Mouse (Mus musculus) intestine, embryonic 15.5 days (tissue): ENCODE measurements at regions not wholly inside any gene's neighbourhood (a gene's known extent, or its start where the extent isn't known, plus 50 kb on each side); places are given as distances from the start of the nearest gene placed in this dataset.

Source experiments
- ATAC-seq: fragments of 200-750 bp; cut with Nextera tagmentation; 2 replicates; pipeline ENCODE4 v1.8.0; 2017; ENCODE audit warnings: moderate TSS enrichment, moderate library complexity
- H3K27ac ChIP-seq: fragments of 300-500 bp; sonication (generic); 2 replicates; pipeline ENCODE4 v1.5.1; 2015; ENCODE audit warnings: mild to moderate bottlenecking, inconsistent platforms
- H3K27me3 ChIP-seq: fragments of 300-500 bp; sonication (generic); replicated peaks from 2 replicates; pipeline ENCODE4 v1.6.1; 2015; ENCODE audit warnings: inconsistent platforms
- H3K36me3 ChIP-seq: fragments of 300-500 bp; sonication (generic); 2 replicates; pipeline ENCODE4 v1.6.1; 2015; ENCODE audit warnings: inconsistent platforms
- H3K4me1 ChIP-seq: fragments of 300-500 bp; sonication (generic); replicated peaks from 2 replicates; pipeline ENCODE4 v1.6.1; 2015; ENCODE audit warnings: inconsistent platforms
- H3K4me2 ChIP-seq: fragments of 300-500 bp; sonication (generic); replicated peaks from 2 replicates; pipeline ENCODE4 v1.6.1; 2015; ENCODE audit warnings: mild to moderate bottlenecking, inconsistent platforms
- H3K4me3 ChIP-seq: fragments of 300-500 bp; sonication (generic); replicated peaks from 2 replicates; pipeline ENCODE4 v1.5.1; 2015; ENCODE audit warnings: inconsistent platforms
- H3K9ac ChIP-seq: fragments of 300-500 bp; sonication (generic); 2 replicates; pipeline ENCODE4 v1.6.1; 2015; ENCODE audit warnings: inconsistent platforms
- H3K9me3 ChIP-seq: fragments of 300-500 bp; sonication (generic); 2 replicates; pipeline ENCODE4 v1.6.1; 2016; ENCODE audit warnings: inconsistent platforms
- WGBS: fragments of 180-500 bp; shearing (Covaris S2); methylation state at CpG from one replicate; pipeline ENCODE4 v1.1.7; 2015; 5-methylcytosine and 5-hydroxymethylcytosine counted together

DNA sequence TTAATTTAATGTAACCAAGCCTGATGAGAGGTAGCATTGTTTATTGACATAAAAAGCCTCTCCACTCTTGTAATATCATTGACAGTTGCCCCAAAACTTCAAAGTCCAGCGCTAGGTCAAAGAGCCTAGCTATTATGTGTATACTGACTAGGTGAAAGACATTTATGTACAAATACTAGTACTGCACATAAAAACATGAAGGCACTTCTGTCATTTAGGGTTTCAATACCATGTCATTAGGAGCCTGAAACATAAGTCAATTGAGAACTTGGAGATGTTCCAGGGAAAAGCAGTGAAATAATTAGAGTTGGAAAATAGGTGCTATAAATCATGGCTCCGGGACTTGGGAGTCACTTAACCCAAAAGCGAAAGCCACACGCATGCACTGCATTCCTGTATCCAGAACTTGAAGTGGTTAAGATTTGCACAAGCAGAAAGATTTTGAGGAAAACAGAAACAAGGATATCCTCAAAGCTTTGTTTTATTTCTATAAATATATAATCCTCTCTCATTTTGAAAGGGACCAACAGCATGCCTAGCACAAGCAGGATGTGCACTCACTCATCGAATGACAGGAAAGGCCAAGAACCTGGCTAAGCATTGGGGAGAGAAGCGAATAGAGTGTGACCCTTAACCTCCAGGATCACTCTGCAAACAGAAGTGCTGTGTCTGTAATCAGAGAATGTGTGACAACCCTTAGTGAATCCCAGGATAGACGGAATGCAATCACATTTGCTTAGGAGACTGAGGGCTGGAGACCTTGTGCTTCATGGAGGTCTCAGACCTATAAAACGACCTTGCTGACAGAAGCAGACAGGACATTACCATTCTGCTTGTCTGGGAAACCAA, 176.3 kb upstream of the Crim1 start:
- Histone ChIP-seq H3K4me1 (no peaks in the 10 kb centered on the region), H3K9me3 (no peaks in the 10 kb centered on the region), H3K4me3 (no peak overlapping the region), H3K27ac (no peak overlapping the region), H3K36me3 (no peaks in the 10 kb centered on the region), H3K9ac (no peak overlapping the region), H3K4me2 (no peak overlapping the region), H3K27me3 (no peaks in the 10 kb centered on the region)
- 26% methylated on average over 8 of the region's 8 CpGs for WGBS
- ATAC-seq: no peak

DNA sequence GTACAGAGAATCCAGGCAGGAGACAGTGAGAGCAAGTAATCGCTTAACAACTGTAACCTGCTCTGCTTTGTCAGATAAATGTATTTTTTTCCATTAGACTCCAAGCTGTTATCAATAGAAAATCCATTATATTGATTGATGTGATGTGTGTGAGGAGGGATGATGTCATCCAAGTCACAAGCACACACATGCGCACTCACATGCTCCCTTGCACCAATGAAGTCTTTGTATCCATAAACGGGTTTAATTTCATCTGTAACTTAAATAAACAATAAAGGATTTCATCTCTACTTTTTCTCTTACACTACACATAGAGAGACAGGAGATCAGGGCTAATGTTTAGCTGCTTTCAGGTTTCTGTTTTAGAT, 175.7 kb upstream of the Crim1 start:
- WGBS: 40% methylated on average over 3 of the region's 3 CpGs
- H3K9ac ChIP-seq: no peak overlapping the region
- ATAC-seq: no peak
- no peaks in the 10 kb centered on the region for H3K4me1 ChIP-seq
- no peak overlapping the region for H3K4me3 ChIP-seq
- no peaks in the 10 kb centered on the region for H3K36me3 ChIP-seq
- H3K9me3 ChIP-seq: no peaks in the 10 kb centered on the region
- no peaks in the 10 kb centered on the region for H3K27me3 ChIP-seq
- H3K4me2 ChIP-seq: no peak overlapping the region
- H3K27ac ChIP-seq: no peak overlapping the region

- Histone ChIP-seq H3K27me3 (no peaks in the 10 kb centered on the region), H3K4me3 (no peak overlapping the region), H3K27ac (no peak overlapping the region), H3K4me1 (no peaks in the 10 kb centered on the region), H3K9ac (no peak overlapping the region), H3K36me3 (no peaks in the 10 kb centered on the region), H3K4me2 (no peak overlapping the region), H3K9me3 (no peaks in the 10 kb centered on the region)
- WGBS: 57% methylated on average over 7 of the region's 7 CpGs
- no peak for ATAC-seq
Measured at GRCm38 (mm10) chr17:78025294-78025693, 174.8 kb upstream of the Crim1 start.

DNA sequence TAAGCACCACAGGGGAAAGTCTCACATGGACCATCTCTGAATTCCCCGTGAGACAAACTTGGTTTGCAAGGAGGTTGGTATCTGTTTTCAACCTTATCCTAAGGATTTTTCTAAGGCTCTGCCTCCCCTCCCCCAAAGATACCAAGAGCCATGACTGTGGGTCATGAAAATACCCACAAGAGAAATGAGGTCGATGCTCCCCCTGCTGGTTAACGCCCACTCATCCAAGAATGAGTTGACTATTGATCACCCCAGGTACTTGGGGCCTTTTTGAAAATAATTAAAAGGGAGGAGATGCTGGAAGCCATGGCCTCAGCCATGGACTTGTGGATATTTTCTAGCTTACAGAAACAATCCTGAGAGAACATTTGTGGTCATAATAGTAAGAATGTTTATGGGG, 164.4 kb upstream of the Crim1 start:
- ATAC-seq: no peak
- H3K27ac ChIP-seq: no peak overlapping the region
- WGBS: 85% methylated on average over 3 of the region's 3 CpGs

DNA sequence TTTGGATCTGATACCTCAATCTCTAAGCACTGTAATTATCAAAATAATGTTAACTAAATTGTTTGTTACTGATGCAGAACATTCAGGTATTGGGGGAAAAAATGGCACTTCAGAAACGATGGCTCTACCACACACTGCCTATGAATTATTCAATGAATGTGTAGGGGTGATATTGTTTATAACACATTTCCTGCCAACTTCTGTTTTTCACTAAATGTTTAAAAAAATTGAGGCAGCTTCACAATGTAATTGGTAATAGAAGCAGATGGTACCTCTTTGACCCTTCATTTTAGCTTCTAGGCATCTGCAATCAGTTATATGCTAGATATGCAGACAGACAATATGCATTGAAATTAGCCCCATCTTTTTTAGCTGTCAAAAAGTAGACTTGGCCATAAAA, 159.7 kb upstream of the Crim1 start:
- H3K27me3 ChIP-seq: no peaks in the 10 kb centered on the region
- no peaks in the 10 kb centered on the region for H3K9me3 ChIP-seq
- no peak overlapping the region for H3K4me2 ChIP-seq
- H3K27ac ChIP-seq: no peak overlapping the region
- WGBS: 74% methylated on average over 1 of the region's 1 CpGs
- no peak overlapping the region for H3K4me3 ChIP-seq
- H3K9ac ChIP-seq: no peak overlapping the region
- H3K36me3 ChIP-seq: no peaks in the 10 kb centered on the region
- H3K4me1 ChIP-seq: no peaks in the 10 kb centered on the region
- no peak for ATAC-seq

More for the DNA sequence above, 164.4 kb upstream of the Crim1 start:
- Histone ChIP-seq H3K27me3 (no peaks in the 10 kb centered on the region), H3K9me3 (no peaks in the 10 kb centered on the region), H3K9ac (no peak overlapping the region), H3K36me3 (no peaks in the 10 kb centered on the region), H3K4me3 (no peak overlapping the region), H3K4me2 (no peak overlapping the region), H3K4me1 (no peaks in the 10 kb centered on the region)

DNA sequence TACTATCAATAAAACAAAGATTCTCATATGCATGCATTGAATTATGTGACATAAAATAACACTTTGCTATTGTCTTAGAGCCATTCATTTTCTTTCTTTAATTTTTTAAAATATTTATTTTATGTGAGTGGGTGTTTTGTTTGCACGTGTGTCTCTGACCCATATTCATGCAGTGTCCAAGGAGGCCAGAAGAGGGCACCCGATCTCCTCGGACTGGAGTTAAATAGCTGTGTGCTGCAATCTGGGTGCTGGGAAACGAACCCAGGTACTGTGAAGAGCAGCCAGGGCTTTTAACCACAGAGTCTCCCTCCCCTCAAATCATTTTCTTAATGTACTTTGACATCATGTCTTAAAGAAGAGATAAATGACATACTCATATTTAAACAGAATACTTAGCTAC, 158.8 kb upstream of the Crim1 start:
- no peak overlapping the region for H3K4me3 ChIP-seq
- H3K36me3 ChIP-seq: no peaks in the 10 kb centered on the region
- H3K4me2 ChIP-seq: no peak overlapping the region
- H3K4me1 ChIP-seq: no peaks in the 10 kb centered on the region
- no peak for ATAC-seq
- H3K27ac ChIP-seq: no peak overlapping the region
- no peaks in the 10 kb centered on the region for H3K27me3 ChIP-seq
- no peaks in the 10 kb centered on the region for H3K9me3 ChIP-seq
- WGBS: 79% methylated on average over 4 of the region's 4 CpGs
- H3K9ac ChIP-seq: no peak overlapping the region

DNA sequence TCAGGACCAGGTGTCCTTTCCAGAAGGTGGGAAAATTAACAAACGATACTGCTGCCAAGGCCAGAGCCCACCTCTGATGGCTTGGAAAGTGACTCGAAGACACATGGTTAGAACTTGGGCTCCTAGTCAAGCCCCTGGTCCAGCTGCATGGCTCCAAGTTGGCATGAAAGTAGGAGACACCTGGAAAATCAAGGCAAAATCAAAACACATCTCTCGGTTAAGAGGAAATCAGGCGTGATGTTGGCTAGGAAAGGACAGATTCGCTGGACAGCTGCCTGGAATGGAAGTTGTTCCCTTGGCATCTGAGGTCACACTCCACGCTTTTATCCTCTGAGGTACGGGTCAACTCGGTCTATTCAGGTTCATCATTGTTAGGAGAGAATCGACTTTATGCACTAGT, 150.3 kb upstream of the Crim1 start:
- 89% methylated on average over 9 of the region's 9 CpGs for WGBS
- H3K36me3 ChIP-seq: no peaks in the 10 kb centered on the region
- H3K4me1 ChIP-seq: no peaks in the 10 kb centered on the region
- no peak overlapping the region for H3K4me3 ChIP-seq
- no peak overlapping the region for H3K4me2 ChIP-seq
- no peak overlapping the region for H3K27ac ChIP-seq
- H3K27me3 ChIP-seq: no peaks in the 10 kb centered on the region
- H3K9ac ChIP-seq: no peak overlapping the region
- ATAC-seq: no peak
- no peaks in the 10 kb centered on the region for H3K9me3 ChIP-seq

DNA sequence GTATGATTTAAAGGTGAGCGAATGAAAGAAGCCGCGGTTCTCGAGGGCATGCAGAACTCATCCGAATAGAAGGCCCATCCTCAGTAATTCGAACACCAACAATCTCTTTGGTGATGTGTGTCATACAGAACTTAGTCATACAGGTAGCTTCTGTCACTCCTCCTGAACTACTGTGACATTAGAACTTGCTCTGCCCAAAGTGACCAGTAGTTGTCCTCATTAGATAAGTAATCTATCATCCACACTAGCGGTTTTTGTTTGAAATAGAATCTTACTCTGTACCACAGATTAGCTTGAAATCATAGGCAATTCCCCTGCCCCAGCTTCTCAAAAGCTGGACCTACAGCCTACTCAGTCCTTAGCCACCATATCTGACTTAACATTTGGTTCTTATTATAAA, 149.8 kb upstream of the Crim1 start:
- Histone ChIP-seq H3K4me2 (no peak overlapping the region), H3K27ac (no peak overlapping the region), H3K9me3 (no peaks in the 10 kb centered on the region), H3K4me1 (no peaks in the 10 kb centered on the region), H3K36me3 (no peaks in the 10 kb centered on the region), H3K9ac (no peak overlapping the region), H3K27me3 (no peaks in the 10 kb centered on the region), H3K4me3 (no peak overlapping the region)
- 85% methylated on average over 7 of the region's 7 CpGs for WGBS
- no peak for ATAC-seq

DNA sequence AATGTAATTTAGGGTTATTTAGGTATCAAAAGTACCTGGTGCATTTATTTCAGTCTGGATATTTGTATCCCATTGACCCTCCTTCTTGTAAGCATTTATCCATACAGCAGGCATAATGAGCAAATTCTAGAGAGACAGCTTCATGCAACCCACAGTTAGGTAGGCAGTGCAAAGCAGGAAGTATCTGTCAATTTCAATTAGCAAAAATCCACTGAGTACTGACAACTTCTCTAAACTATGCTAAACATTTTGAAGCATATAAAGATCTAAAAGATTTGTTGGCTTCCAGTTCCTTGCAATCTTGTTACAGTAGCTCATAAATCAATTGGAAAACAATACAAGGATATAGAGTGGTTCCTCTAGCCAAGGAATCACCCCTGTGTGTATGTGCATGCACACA, 124.2 kb upstream of the Crim1 start:
- Histone ChIP-seq H3K9me3 (no peaks in the 10 kb centered on the region), H3K27me3 (no peaks in the 10 kb centered on the region), H3K4me3 (no peak overlapping the region), H3K9ac (no peak overlapping the region), H3K4me1 (no peaks in the 10 kb centered on the region), H3K4me2 (no peak overlapping the region), H3K27ac (no peak overlapping the region), H3K36me3 (no peaks in the 10 kb centered on the region)
- ATAC-seq: no peak

DNA sequence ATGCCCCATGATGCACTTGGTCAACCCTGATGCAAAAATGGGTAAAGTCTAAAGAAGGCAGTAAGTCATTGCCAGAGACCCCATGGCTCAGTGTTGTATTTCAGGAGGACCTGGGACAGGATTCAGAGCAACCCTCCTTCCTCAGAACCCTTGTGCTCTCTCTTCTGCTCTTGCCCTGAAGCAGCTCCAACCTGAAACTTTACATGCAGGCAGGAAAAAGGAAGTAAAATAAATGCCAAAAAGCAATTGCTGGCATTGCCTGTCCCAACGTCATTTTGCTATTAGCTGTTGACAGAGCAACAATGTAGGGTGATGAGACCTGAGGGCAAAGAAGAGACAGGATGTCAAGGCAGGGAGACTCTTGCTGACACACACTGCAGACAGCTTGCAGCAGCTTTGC, 121.7 kb upstream of the Crim1 start:
- Histone ChIP-seq H3K9ac (no peak overlapping the region), H3K9me3 (no peaks in the 10 kb centered on the region), H3K36me3 (no peaks in the 10 kb centered on the region), H3K4me1 (no peaks in the 10 kb centered on the region), H3K27ac (no peak overlapping the region), H3K27me3 (no peaks in the 10 kb centered on the region), H3K4me2 (no peak overlapping the region), H3K4me3 (no peak overlapping the region)
- WGBS: 43% methylated on average over 1 of the region's 1 CpGs
- no peak for ATAC-seq

GRCm38 (mm10) chr17:78084419-78084818, 115.6 kb upstream of the Crim1 start:
- ATAC-seq: peak; percentile 85
- Histone ChIP-seq H3K4me2 (no peak overlapping the region), H3K27me3 (no peaks in the 10 kb centered on the region), H3K4me1 (0 out of 2 replicates have a peak, but pooled peaks cover 3% of the 10 kb centered on the region), H3K36me3 (no peaks in the 10 kb centered on the region), H3K9me3 (no peaks in the 10 kb centered on the region), H3K4me3 (no peak overlapping the region), H3K27ac (no peak overlapping the region), H3K9ac (no peak overlapping the region)
- 27% methylated on average over 4 of the region's 4 CpGs for WGBS

DNA sequence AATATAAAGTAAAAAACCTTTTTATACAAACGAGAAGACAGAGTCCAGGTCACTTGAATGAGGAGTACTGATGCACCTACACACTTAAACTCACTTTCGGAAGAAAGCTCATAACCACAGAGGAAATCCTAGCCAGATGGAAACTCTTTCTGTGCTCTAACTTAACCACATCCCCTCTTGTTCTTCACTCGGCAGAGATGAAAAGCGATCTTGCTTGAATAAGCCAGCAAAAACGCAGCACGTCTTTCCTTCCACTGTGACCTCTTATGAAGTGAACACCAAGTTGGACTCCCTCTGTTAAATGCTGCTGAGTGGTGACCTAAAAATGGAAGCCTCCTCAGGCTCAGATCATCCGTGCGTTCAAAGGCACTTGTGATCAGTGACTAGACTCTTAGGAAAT, 113.1 kb upstream of the Crim1 start:
- 78% methylated on average over 8 of the region's 8 CpGs for WGBS
- Histone ChIP-seq H3K27ac (no peak overlapping the region), H3K9ac (no peak overlapping the region), H3K4me3 (no peak overlapping the region), H3K27me3 (no peaks in the 10 kb centered on the region), H3K4me1 (0 out of 2 replicates have a peak, but pooled peaks cover 3% of the 10 kb centered on the region), H3K9me3 (no peaks in the 10 kb centered on the region), H3K36me3 (no peaks in the 10 kb centered on the region), H3K4me2 (no peak overlapping the region)
- ATAC-seq: no peak

DNA sequence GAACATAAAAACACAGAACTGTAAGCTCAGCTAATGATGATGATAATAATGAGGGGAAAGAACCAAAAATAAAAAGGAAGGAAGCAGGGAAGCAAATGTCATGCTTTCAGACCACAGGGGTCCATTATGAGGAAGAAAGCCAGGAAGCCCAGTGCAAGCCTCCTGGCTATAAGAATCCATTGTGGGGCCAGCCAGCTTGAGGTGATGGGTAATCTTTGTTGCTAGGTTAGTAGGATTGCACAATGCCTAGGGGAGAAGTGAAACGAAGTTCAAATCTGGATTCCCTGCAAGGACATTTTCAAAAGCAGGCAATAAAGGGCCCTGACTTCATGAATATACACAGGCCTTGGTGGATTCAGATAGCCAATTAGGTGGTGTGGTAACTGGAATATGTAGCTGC, 102.3 kb upstream of the Crim1 start:
- no peak for ATAC-seq
- WGBS: 23% methylated on average over 1 of the region's 1 CpGs
- H3K36me3 ChIP-seq: no peaks in the 10 kb centered on the region

More for the DNA sequence above, 102.3 kb upstream of the Crim1 start:
- Histone ChIP-seq H3K4me3 (no peak overlapping the region), H3K9ac (no peak overlapping the region), H3K4me2 (no peak overlapping the region), H3K9me3 (no peaks in the 10 kb centered on the region), H3K27me3 (no peaks in the 10 kb centered on the region), H3K27ac (no peak overlapping the region), H3K4me1 (no peaks in the 10 kb centered on the region)
